Mouse (Mus musculus) splenic B cell, adult 2 months (primary cell): Measurements from ENCODE around the gene Exosc8.
"Not testable (repeated sequence)": the region's sequence is repeated elsewhere in the genome, so short reads cannot be mapped to it uniquely, and the experiment has no call there.

Experiments
- DNase-seq: peaks from one replicate; pipeline ENCODE4 v3.0.0-alpha.2; 2011; ENCODE audit warnings: low read depth, low spot score
- H3K27me3 ChIP-seq: 2 replicates; pipeline ENCODE4 v1.6.1; 2012; ENCODE audit warnings: mild to moderate bottlenecking, low read length, moderate library complexity, mixed read lengths; ENCODE audit not compliant: control insufficient read depth, poor library complexity, insufficient read depth, severe bottlenecking
- H3K36me3 ChIP-seq: 2 replicates; pipeline ENCODE4 v1.6.1; 2012; ENCODE audit warnings: mild to moderate bottlenecking, low read length, moderate library complexity, mixed read lengths; ENCODE audit not compliant: control insufficient read depth, poor library complexity, insufficient read depth, severe bottlenecking

Gene Exosc8

GRCm38 (mm10) chr3:54735247-54736046 lies at the start of gene Exosc8, which contains the start of gene Alg5:
TSS of gene Exosc8 (minus strand) at chr3:54735393.
TSS of gene Alg5 (plus strand) at chr3:54735539.
- H3K27me3 ChIP-seq: no peaks in the 10 kb centered on the region
- H3K36me3 ChIP-seq: peaks cover 4% of the 10 kb centered on the region
- DNase-seq: peak; percentile 85

GRCm38 (mm10) chr3:54775989-54776631 lies 40.9 kb upstream of the Exosc8 start:
- DNase-seq: no peak
- Histone ChIP-seq H3K36me3 (no peaks in the 10 kb centered on the region), H3K27me3 (no peaks in the 10 kb centered on the region)

DNA sequence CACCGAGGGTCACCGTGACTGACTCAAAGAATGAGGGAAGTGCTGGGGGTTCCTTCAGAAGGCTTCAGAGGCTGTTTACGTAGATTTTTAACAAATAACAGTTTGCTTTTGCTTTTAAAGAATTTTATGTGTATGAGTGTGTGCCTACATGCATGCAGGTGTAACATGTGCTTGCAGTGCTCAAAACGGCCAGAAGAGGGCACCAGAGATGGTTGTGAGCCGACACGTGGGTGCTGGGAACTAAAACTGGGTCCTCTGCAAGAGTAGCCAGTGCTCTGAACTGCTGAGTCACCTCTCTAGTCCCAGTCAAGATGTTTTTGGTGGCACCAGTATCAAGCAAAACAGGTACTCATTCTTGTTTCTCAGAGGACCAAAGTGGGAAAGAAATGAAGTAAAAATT lies 38.4 kb upstream of the Exosc8 start:
- no peak for DNase-seq
- no peaks in the 10 kb centered on the region for H3K27me3 ChIP-seq

DNA sequence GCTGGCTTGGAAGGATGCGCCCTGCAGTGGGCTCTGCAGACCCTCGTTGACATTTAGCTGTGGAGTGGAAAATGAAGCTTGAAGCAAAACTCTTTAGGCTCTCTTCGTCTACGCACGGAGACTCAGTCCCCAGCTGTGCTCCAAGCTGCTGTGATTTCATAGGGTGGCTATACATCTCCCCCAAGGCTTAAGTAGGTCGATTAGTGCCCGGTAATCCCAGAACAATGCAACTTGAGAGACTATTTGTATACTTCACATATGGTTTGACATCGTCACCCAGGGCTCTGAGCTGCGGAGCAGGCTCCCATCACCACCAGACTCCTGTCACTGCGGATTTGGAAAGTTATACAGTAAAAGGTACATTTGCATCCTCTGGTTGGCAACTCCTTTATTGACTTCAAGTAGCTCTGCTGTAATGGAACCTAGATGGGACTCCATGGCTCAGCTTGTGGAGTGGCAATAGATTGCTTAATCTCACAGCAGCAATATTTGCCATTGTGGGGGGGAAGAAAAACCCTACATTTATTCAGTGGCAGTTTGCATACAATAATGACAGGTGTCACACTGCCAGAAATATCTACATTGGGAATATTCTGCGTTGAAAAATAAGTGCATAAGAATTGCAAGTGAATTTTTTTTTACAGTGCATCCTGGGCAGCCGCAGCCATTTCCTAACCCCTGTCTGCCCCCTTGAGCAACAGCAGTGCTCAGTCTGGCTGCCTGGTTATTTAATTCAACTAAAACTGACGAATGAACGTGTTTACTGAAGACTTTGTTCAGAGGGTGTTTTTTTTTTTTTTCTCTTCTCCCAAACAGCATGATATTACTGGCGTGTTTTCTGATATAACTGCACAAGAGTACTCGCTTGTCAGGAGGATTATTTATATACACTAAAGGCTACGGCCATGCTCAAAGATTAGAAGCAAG lies 34.4 kb upstream of the Exosc8 start:
- DNase-seq: no peak
- Histone ChIP-seq H3K36me3 (no peaks in the 10 kb centered on the region), H3K27me3 (no peaks in the 10 kb centered on the region)

More for the DNA sequence above, 38.4 kb upstream of the Exosc8 start:
- H3K36me3 ChIP-seq: no peaks in the 10 kb centered on the region

- no peaks in the 10 kb centered on the region for H3K27me3 ChIP-seq
- no peaks in the 10 kb centered on the region for H3K36me3 ChIP-seq
- DNase-seq: no peak
Measured at GRCm38 (mm10) chr3:54768592-54768991, 33.4 kb upstream of the Exosc8 start.

- H3K36me3 ChIP-seq: no peaks in the 10 kb centered on the region
- DNase-seq: no peak
- H3K27me3 ChIP-seq: no peaks in the 10 kb centered on the region
Measured at GRCm38 (mm10) chr3:54766811-54767210, 31.6 kb upstream of the Exosc8 start.

GRCm38 (mm10) chr3:54766034-54766433 lies 30.8 kb upstream of the Exosc8 start:
- DNase-seq: no peak
- Histone ChIP-seq H3K36me3 (no peaks in the 10 kb centered on the region), H3K27me3 (no peaks in the 10 kb centered on the region)

- H3K36me3 ChIP-seq, H3K27me3 ChIP-seq: not testable (repeated sequence)
- DNase-seq: peak; percentile 7
Measured at GRCm38 (mm10) chr3:54765521-54765920, 30.3 kb upstream of the Exosc8 start.

DNA sequence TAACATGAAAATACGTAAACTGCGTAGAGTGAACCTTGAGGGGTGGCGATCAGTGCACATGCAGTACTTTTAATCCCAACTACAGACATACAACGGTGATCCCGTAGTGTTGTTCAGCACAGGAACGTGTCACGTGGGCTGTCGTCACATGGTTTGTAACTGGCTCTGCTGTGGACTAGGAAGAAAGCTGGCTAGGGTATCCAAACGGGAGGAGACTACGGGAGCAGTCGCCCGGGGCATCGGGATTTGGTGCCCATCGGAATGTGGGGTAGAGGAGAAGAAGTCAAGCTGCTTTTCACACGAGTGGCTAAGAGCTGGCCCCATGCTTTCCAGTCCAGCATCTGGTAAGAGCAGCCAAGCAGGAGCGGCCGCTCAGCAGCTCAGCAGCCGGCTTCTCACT lies 29.2 kb upstream of the Exosc8 start:
- no peak for DNase-seq
- H3K27me3 ChIP-seq: no peaks in the 10 kb centered on the region
- no peaks in the 10 kb centered on the region for H3K36me3 ChIP-seq

DNA sequence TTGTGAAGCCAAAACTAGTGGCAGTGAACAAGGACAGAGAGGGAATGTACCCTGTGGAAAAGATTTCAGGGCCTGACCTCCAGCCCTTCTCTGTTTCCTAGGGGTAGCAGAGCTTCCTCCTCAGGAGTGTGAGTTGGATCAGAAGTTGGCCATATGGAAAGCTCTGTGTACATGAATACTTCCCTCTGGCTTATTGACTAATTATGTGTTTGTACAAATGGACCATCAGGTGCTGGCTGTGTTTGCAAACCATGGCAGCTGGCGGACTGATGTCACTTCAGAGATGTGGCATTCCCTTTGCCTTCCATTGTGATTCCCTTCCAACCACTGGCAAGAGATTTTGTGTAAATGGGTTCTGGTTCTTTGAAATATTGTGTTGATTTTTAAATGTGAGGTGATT lies 26.1 kb upstream of the Exosc8 start:
- Histone ChIP-seq H3K27me3 (peaks cover 1% of the 10 kb centered on the region; the same call in 1 of the 2 replicates), H3K36me3 (no peaks in the 10 kb centered on the region)
- DNase-seq: no peak

- DNase-seq: no peak
- H3K36me3 ChIP-seq: no peaks in the 10 kb centered on the region
Measured at GRCm38 (mm10) chr3:54760321-54761115, 25.3 kb upstream of the Exosc8 start.

DNA sequence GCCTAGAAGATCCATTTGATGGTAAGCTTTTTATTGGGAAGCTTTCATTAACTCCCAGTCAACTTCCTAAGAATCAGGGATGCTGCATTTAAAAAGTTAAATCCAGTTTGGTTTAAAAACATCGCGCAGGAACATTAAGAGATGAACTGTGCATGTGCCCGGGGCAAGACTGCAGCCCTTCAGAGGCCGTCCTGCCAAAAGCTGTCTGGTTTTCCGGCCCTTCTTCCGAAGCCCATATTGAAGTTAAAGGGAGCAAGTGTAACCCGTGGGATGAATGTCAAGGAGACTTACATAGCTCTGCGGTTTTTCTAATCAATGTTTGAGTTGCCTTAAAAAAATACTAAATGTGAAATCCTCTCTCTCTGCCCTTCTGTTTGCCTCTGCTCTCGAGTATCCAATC lies 24.0 kb upstream of the Exosc8 start:
- Histone ChIP-seq H3K36me3 (no peaks in the 10 kb centered on the region), H3K27me3 (peaks cover 2% of the 10 kb centered on the region)
- DNase-seq: no peak

More at GRCm38 (mm10) chr3:54760321-54761115, 25.3 kb upstream of the Exosc8 start:
- peaks cover 2% of the 10 kb centered on the region; the same call in 1 of the 2 replicates for H3K27me3 ChIP-seq

DNA sequence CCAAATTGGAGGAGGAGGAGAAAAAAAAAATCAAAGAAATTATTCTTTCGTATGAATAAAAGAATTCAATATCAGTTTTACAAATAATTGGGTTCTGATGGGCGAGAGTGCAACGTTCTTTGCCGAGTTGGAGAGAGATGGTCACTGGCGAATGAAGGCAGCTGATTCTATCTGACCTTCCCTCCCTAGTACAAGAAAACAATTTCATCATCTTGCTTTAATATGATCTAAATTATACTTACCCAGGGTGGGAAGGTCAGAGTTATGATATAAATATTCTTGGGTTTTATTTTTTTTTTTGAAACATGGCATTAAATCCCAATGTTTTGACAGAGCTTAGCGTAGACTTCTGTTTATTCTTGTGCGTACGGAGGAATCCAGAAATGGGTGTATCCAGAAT lies 22.3 kb upstream of the Exosc8 start:
- H3K27me3 ChIP-seq: peaks cover 2% of the 10 kb centered on the region
- no peak for DNase-seq
- no peaks in the 10 kb centered on the region for H3K36me3 ChIP-seq

DNA sequence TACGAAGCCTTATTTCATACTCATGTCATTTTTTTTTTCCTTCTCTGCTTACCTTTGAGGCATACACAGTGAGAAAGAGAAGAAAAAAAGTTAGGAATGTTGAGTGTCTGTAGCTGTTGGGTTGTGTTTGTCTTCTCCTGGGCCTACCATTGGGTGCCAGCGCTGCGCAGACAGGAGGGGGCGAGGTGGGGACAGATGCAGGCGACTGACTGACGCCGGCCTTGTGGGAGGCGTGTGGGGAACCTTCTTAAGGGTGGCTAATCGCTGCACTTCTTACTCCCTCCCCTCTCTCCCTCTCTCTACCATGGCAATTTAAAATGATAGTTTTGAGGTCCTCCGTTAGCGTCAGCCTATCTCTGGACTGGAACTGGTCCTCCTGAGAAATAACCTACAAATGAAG lies 20.9 kb upstream of the Exosc8 start:
- DNase-seq: no peak
- H3K27me3 ChIP-seq: peaks cover 2% of the 10 kb centered on the region
- no peaks in the 10 kb centered on the region for H3K36me3 ChIP-seq
